Mouse (Mus musculus) stomach, postnatal 0 days (tissue): ENCODE results near the gene Wdr34.

Experiments used
- CTCF ChIP-seq: IDR thresholded peaks from 2 replicates; pipeline ENCODE4 v1.5.1; 2016; ENCODE audit warnings: antibody characterized with exemption, low read depth, mild to moderate bottlenecking, moderate library complexity
- EP300 ChIP-seq: optimal IDR thresholded peaks from 2 replicates; pipeline ENCODE3; 2016; ENCODE audit warnings: antibody characterized with exemption

DNA sequence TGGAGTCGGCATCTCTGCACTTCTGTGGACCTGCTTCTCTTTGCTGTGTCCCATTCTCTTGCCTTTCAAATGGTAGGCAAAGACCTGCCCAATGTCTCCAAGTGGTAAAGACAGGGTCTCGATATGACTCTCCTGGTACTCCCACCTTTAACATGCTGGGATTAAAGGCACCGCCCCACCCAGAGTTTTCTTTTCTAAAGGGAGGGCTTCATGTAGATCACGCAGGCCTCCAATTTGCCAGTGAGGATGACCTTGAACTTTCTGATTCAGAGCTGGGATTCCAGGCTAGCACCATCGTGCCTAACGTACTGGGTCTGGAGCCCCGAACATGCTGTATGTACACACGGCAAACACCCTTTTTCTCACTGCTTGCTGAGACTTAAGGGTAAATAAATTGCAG lies 14.6 kb upstream of the Wdr34 start:
- no peak for TF ChIP-seq CTCF
- no peak for TF ChIP-seq EP300
